Mouse (Mus musculus): Measurements from ENCODE around the gene Fos. TPM values are rescaled to one million over a fixed set of nuclear protein-coding genes. Genes with fewer than 3 reads are reported as not detected.

Gene Fos
- polyA plus RNA-seq, 1 experiment from 2014 or later: 0.89 TPM

DNA sequence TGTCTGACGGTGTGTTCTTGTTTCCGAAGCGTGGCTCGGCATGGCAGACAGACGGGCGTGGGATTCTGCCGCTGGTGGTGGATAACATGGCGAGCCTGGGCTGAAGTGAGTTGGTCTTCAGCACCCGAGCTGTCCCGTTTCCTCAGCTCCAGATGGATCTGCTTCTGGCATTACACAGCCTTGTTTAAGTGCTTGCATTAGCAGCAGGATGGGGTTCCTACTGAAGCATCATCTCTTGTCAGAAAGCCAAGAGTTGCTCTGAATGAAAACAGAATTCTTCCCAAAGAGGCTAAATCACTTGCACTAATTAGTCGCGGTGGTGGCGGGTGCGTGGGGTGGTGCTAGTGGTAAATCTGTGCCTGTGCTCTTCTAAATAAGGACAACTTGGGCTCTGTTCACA, 5.8 kb upstream of the Fos start:
- H3K4me1 ChIP-seq (ENCODE audit: control insufficient read depth, insufficient read depth, low read length): no peaks in the 10 kb centered on the region
- no peaks in the 10 kb centered on the region; the same call in 1 of the 2 replicates for H3K36me3 ChIP-seq (ENCODE audit: control insufficient read depth, insufficient read depth, low read length)
- no peak overlapping the region for H3K4me3 ChIP-seq (ENCODE audit: low read depth, low read length)
- no peaks in the 10 kb centered on the region for H3K27me3 ChIP-seq (ENCODE audit: control insufficient read depth, insufficient read depth, low read length)
- no peak overlapping the region for H3K4me2 ChIP-seq (ENCODE audit: low read depth, severe bottlenecking)
- DNase-seq (ENCODE audit: low spot score) (no peak), ATAC-seq (ENCODE audit: insufficient number of reproducible peaks, low FRiP score, low TSS enrichment, low read depth) (no peak)
- H3K9me3 ChIP-seq (ENCODE audit: control insufficient read depth, low read length): no peaks in the 10 kb centered on the region
- no peak overlapping the region for H3K9ac ChIP-seq (ENCODE audit: low read length)
- H3K27ac ChIP-seq (replicated peaks; ENCODE audit: low read depth, low read length): no peak overlapping the region
- 83% methylated on average over 14 of the region's 14 CpGs for WGBS

DNA sequence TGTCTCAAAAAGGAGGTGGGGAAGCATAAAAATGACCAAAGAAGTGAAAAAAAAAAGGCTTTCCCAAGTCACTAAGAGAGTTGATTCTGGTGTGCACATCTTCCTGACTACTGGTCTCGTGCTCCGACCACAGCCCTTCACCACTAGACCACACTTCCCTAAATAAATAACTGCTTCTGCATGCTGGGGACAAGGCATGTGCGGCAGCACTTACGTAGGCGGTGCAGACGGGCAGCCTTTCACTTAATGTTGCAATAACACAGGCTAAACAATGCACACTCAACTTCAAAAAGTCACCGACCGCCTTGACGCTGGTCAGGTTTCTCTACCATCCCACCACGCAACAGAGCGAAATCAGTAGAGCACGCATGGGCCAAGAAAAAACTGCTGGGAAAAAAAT, 5.0 kb upstream of the Fos start:
- Histone ChIP-seq H3K4me2 (ENCODE audit: low read depth, severe bottlenecking) (no peak overlapping the region), H3K27ac (replicated peaks; ENCODE audit: low read depth, low read length) (no peak overlapping the region), H3K4me3 (ENCODE audit: low read depth, low read length) (no peak overlapping the region), H3K9me3 (ENCODE audit: control insufficient read depth, low read length) (no peaks in the 10 kb centered on the region), H3K4me1 (ENCODE audit: control insufficient read depth, insufficient read depth, low read length) (no peaks in the 10 kb centered on the region), H3K27me3 (ENCODE audit: control insufficient read depth, insufficient read depth, low read length) (no peaks in the 10 kb centered on the region), H3K36me3 (ENCODE audit: control insufficient read depth, insufficient read depth, low read length) (no peaks in the 10 kb centered on the region; the same call in 1 of the 2 replicates), H3K9ac (ENCODE audit: low read length) (no peak overlapping the region)
- WGBS: 86% methylated on average over 12 of the region's 12 CpGs
- ATAC-seq (ENCODE audit: insufficient number of reproducible peaks, low FRiP score, low TSS enrichment, low read depth): no peak
- DNase-seq (ENCODE audit: low spot score): no peak

DNA sequence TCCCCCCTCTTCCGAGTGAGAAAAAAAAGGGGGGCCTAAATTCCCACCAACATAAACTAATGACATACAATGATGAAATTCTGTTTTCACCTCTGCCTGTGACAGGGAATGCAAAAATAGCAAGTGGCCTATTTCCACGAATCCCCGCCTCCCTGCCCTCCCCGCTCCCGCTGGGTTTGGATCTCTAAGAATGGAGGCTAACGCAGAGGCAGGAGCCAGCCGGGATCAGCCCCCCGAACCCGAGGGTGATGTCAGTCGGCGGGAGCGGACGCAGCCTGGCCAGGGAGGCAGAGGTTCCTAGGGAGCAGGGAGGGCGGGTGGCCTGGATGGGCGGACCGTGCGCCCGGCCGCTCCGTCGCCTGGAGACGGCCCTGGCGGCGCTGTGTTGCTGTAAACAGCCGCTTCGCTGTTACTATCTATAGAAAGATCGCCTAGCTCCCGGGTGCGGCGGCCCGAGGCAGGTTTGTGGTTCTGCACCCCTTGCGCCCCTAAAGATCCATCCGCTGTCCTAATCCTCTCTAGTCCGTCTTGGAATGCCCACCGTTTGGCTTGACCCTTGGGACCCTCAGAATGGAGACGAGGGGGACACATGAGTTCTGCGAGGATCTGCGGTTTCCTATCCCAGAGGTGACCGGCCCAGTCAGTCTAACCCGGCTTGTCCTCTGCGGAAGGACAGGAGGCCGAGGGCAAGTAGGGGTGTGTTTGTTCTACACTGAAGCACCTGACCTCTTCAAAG, 1.6 kb upstream of the Fos start:
- no peak; the same call in 1 of the 2 replicates for ATAC-seq (ENCODE audit: insufficient number of reproducible peaks, low FRiP score, low TSS enrichment, low read depth)
- Histone ChIP-seq H3K27me3 (ENCODE audit: control insufficient read depth, insufficient read depth, low read length) (peaks cover 16% of the 10 kb centered on the region), H3K27ac (replicated peaks; ENCODE audit: low read depth, low read length) (no peak overlapping the region)

DNA sequence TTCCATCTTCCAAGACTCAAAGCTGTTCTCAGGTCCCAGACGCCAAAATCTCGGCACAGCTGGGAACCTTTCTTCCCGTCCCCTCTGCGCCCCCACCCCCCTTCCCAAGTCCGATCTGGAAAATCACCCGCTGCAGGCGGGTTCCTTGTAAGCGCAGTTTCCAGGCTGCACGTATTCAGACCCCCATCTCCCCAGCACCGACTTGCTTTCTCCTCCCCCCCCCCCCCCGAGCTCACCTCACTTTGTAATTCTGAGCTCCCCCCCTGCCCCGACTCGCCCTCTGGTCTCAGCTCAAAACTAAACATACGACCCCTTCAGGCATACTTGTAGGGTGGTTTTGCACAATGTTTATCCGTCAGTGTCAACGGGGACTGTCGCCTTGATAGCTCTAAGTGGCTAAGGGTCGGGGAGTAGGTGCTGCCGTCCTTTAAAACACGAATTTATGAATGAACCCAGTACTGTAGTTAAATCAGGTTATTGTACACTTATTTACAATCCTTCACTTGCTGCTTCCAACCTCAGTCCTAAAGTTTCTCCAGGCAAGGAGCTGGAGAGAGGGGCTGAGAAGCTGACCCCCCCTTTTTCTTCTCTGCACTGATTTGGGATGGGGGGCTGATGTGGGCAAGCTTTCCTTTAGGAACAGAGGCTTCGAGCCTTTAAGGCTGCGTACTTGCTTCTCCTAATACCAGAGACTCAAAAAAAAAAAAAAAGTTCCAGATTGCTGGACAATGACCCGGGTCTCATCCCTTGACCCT, 857 bp upstream of the Fos start:
- Histone ChIP-seq H3K4me3 (ENCODE audit: low read depth, low read length) (peak overlapping the region; percentile 41), H3K9ac (ENCODE audit: low read length) (peak overlapping the region; percentile 54), H3K9me3 (ENCODE audit: control insufficient read depth, low read length) (no peaks in the 10 kb centered on the region), H3K36me3 (ENCODE audit: control insufficient read depth, insufficient read depth, low read length) (no peaks in the 10 kb centered on the region; the same call in 1 of the 2 replicates), H3K27ac (replicated peaks; ENCODE audit: low read depth, low read length) (no peak overlapping the region), H3K4me2 (ENCODE audit: low read depth, severe bottlenecking) (peak overlapping the region; percentile 100), H3K27me3 (ENCODE audit: control insufficient read depth, insufficient read depth, low read length) (peaks cover 18% of the 10 kb centered on the region), H3K4me1 (ENCODE audit: control insufficient read depth, insufficient read depth, low read length) (peaks cover 4% of the 10 kb centered on the region)
- peak; percentile 4; the same call in 1 of the 2 replicates for ATAC-seq (ENCODE audit: insufficient number of reproducible peaks, low FRiP score, low TSS enrichment, low read depth)
- WGBS: under 1% methylated on average over 23 of the region's 23 CpGs
- peak; percentile 37 for DNase-seq (ENCODE audit: low spot score)

More for the DNA sequence above, 1.6 kb upstream of the Fos start:
- WGBS: under 1% methylated on average over 42 of the region's 42 CpGs
- H3K4me2 ChIP-seq (ENCODE audit: low read depth, severe bottlenecking): peak overlapping the region; percentile 100
- H3K4me3 ChIP-seq (ENCODE audit: low read depth, low read length): peak overlapping the region; percentile 41
- H3K4me1 ChIP-seq (ENCODE audit: control insufficient read depth, insufficient read depth, low read length): peaks cover 4% of the 10 kb centered on the region
- no peaks in the 10 kb centered on the region; the same call in 1 of the 2 replicates for H3K36me3 ChIP-seq (ENCODE audit: control insufficient read depth, insufficient read depth, low read length)
- peak; percentile 73 for DNase-seq (ENCODE audit: low spot score)
- H3K9me3 ChIP-seq (ENCODE audit: control insufficient read depth, low read length): no peaks in the 10 kb centered on the region
- H3K9ac ChIP-seq (ENCODE audit: low read length): peak overlapping the region; percentile 54

DNA sequence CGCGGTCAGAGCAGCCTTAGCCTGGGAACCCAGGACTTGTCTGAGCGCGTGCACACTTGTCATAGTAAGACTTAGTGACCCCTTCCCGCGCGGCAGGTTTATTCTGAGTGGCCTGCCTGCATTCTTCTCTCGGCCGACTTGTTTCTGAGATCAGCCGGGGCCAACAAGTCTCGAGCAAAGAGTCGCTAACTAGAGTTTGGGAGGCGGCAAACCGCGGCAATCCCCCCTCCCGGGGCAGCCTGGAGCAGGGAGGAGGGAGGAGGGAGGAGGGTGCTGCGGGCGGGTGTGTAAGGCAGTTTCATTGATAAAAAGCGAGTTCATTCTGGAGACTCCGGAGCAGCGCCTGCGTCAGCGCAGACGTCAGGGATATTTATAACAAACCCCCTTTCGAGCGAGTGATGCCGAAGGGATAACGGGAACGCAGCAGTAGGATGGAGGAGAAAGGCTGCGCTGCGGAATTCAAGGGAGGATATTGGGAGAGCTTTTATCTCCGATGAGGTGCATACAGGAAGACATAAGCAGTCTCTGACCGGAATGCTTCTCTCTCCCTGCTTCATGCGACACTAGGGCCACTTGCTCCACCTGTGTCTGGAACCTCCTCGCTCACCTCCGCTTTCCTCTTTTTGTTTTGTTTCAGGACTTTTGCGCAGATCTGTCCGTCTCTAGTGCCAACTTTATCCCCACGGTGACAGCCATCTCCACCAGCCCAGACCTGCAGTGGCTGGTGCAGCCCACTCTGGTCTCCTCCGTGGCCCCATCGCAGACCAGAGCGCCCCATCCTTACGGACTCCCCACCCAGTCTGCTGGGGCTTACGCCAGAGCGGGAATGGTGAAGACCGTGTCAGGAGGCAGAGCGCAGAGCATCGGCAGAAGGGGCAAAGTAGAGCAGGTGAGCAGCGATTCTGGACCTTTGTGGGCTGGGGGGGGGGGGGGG, 875 bp downstream of the Fos start:
- Histone ChIP-seq H3K36me3 (ENCODE audit: control insufficient read depth, insufficient read depth, low read length) (no peaks in the 10 kb centered on the region; the same call in 1 of the 2 replicates), H3K4me2 (ENCODE audit: low read depth, severe bottlenecking) (peak overlapping the region; percentile 100), H3K9me3 (ENCODE audit: control insufficient read depth, low read length) (no peaks in the 10 kb centered on the region), H3K27me3 (ENCODE audit: control insufficient read depth, insufficient read depth, low read length) (peaks cover 18% of the 10 kb centered on the region), H3K4me1 (ENCODE audit: control insufficient read depth, insufficient read depth, low read length) (peaks cover 7% of the 10 kb centered on the region), H3K27ac (replicated peaks; ENCODE audit: low read depth, low read length) (no peak overlapping the region), H3K9ac (ENCODE audit: low read length) (peak overlapping the region; percentile 58), H3K4me3 (ENCODE audit: low read depth, low read length) (peak overlapping the region; percentile 41)
- ATAC-seq (ENCODE audit: insufficient number of reproducible peaks, low FRiP score, low TSS enrichment, low read depth) (no peak), DNase-seq (ENCODE audit: low spot score) (peak; percentile 64)
- WGBS: under 1% methylated on average over 48 of the region's 49 CpGs

DNA sequence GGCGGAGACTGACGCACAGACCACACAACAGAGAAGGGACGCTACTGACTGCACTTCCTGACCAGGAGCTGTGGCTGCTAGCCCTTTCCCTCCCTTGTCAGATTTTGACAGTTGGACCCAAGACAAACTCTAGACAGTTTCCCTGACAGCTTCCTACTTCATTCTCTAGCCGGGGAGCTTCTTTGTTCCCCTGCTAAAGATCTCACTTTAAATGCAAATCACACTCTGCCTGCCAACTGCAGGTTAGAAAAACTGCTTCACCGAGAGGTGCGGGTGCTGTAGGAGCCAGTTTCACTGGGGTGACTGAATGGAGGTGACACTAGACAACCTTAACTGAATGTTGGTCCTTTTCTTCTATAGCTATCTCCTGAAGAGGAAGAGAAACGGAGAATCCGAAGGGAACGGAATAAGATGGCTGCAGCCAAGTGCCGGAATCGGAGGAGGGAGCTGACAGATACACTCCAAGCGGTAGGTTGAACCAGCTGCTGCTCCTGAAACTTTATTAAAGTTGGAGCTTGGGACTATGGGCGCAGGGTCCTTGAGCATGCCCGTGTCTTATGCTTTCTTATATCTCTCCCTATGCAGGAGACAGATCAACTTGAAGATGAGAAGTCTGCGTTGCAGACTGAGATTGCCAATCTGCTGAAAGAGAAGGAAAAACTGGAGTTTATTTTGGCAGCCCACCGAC, 1.7 kb downstream of the Fos start:
- Histone ChIP-seq H3K9ac (ENCODE audit: low read length) (no peak overlapping the region), H3K36me3 (ENCODE audit: control insufficient read depth, insufficient read depth, low read length) (no peaks in the 10 kb centered on the region; the same call in 1 of the 2 replicates), H3K27me3 (ENCODE audit: control insufficient read depth, insufficient read depth, low read length) (peaks cover 18% of the 10 kb centered on the region), H3K4me1 (ENCODE audit: control insufficient read depth, insufficient read depth, low read length) (peaks cover 7% of the 10 kb centered on the region), H3K4me2 (ENCODE audit: low read depth, severe bottlenecking) (peak overlapping the region; percentile 100), H3K9me3 (ENCODE audit: control insufficient read depth, low read length) (no peaks in the 10 kb centered on the region), H3K4me3 (ENCODE audit: low read depth, low read length) (peak overlapping the region; percentile 41), H3K27ac (replicated peaks; ENCODE audit: low read depth, low read length) (no peak overlapping the region)
- 9% methylated on average over 16 of the region's 16 CpGs for whole genome bisulfite sequencing
- no peak for DNase-seq (ENCODE audit: low spot score)
- ATAC-seq (ENCODE audit: insufficient number of reproducible peaks, low FRiP score, low TSS enrichment, low read depth): no peak

DNA sequence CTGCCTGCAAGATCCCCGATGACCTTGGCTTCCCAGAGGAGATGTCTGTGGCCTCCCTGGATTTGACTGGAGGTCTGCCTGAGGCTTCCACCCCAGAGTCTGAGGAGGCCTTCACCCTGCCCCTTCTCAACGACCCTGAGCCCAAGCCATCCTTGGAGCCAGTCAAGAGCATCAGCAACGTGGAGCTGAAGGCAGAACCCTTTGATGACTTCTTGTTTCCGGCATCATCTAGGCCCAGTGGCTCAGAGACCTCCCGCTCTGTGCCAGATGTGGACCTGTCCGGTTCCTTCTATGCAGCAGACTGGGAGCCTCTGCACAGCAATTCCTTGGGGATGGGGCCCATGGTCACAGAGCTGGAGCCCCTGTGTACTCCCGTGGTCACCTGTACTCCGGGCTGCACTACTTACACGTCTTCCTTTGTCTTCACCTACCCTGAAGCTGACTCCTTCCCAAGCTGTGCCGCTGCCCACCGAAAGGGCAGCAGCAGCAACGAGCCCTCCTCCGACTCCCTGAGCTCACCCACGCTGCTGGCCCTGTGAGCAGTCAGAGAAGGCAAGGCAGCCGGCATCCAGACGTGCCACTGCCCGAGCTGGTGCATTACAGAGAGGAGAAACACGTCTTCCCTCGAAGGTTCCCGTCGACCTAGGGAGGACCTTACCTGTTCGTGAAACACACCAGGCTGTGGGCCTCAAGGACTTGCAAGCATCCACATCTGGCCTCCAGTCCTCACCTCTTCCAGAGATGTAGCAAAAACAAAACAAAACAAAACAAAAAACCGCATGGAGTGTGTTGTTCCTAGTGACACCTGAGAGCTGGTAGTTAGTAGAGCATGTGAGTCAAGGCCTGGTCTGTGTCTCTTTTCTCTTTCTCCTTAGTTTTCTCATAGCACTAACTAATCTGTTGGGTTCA, 2.5 kb downstream of the Fos start:
- no peak for ATAC-seq (ENCODE audit: insufficient number of reproducible peaks, low FRiP score, low TSS enrichment, low read depth)
- H3K9me3 ChIP-seq (ENCODE audit: control insufficient read depth, low read length): no peaks in the 10 kb centered on the region
- H3K4me3 ChIP-seq (ENCODE audit: low read depth, low read length): no peak overlapping the region
- no peak overlapping the region for H3K27ac ChIP-seq (replicated peaks; ENCODE audit: low read depth, low read length)
- H3K4me1 ChIP-seq (ENCODE audit: control insufficient read depth, insufficient read depth, low read length): peaks cover 7% of the 10 kb centered on the region
- DNase-seq (ENCODE audit: low spot score): no peak
- no peaks in the 10 kb centered on the region; the same call in 1 of the 2 replicates for H3K36me3 ChIP-seq (ENCODE audit: control insufficient read depth, insufficient read depth, low read length)
- H3K4me2 ChIP-seq (ENCODE audit: low read depth, severe bottlenecking): peak overlapping the region; percentile 3; the same call in 1 of the 2 replicates
- WGBS: 36% methylated on average over 23 of the region's 23 CpGs
- no peak overlapping the region for H3K9ac ChIP-seq (ENCODE audit: low read length)
- peaks cover 18% of the 10 kb centered on the region for H3K27me3 ChIP-seq (ENCODE audit: control insufficient read depth, insufficient read depth, low read length)
